Mouse (Mus musculus) urinary bladder, postnatal 4 days (tissue): ENCODE data around the gene Clca2.
"Not testable (repeated sequence)": the region's sequence is repeated elsewhere in the genome, so short reads cannot be mapped to it uniquely, and the experiment has no call there.

Experiments used
- DNase-seq, 2 experiments: peaks; one replicate each; pipeline ENCODE4 v3.0.0; 2021 to 2022; ENCODE audit warnings: low spot score in 2 of 2

Clca2 gene

GRCm38 (mm10) chr3:145086180-145086579 is 13.1 kb downstream of the Clca2 start:
- no peak for DNase-seq

DNA sequence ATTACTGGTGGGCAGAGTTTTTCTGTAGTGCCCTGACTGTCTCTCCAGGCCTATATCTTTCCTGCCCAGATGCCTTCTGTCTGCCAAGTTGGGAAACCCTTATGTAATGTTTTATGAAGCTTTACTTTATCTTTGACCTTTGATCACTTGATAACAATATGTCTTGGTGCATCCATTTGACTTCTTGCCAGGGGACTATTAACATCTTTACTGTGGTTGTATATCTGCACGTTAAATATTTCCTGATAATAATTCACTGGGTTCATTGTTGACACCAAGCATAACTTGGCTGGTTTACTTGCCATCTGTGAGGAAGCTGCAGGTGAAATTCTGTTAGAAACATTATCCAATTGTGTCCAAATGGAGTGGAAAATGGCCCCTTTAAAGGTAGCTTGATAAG is 16.2 kb downstream of the Clca2 start:
- DNase-seq: no peak

DNA sequence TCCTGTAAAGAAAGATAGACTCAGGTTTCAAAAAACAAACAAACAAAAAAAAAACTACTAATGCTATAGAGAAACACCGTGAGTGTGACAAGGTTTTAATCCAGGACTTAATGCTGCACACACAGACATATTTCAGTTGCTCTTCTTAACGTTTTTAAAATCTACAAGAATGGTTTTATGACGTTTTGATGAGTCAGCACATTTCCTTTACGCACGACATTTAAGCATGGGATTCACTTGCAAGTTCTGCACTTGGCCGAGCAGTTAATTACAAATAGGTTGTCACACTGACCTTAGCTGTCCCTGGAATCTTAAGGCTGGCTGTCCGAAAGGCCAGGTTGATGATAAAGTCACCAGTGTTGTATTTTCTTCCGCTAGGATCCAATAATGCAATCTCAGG is 18.3 kb downstream of the Clca2 start:
- no peak for DNase-seq

DNA sequence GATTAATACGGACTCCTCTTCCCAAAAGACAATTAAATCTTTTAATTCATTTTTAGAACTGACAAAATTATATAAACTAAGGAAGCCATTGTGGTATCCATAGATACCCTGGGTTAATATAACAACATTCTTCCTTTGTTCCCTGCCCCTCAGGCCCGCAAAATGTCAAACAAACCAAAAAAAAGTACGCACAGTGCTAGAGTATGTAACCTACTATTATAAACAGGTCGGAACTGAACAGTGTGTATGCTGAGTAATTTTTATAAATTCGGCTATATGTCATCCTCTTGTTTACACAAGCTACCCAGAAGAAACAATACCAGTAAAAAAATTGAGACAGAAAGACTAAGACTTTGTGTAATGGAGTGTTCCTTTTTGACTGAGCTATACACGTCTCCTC is 20.8 kb downstream of the Clca2 start:
- no peak for DNase-seq

DNA sequence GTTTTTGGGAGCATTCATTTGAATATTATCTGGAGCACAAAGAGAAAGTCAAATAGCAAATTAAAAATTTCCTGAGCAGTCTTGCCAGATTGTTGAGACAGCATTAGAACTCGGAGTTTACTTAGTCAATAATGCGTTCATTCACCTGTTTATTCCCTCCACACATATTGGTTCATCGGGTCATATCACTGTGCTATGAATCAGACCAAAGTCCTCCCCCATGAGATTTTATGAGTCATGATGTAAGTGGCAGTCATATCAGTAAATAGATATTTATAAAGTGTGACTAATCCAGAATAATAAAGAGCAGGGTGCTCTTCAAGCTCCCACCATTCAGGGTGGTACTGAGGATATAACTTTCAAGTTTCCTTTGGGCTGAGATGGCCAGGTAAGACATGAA is 26.9 kb downstream of the Clca2 start:
- no peak for DNase-seq

- no peak for DNase-seq
Measured at GRCm38 (mm10) chr3:145068964-145069363, 30.3 kb downstream of the Clca2 start.

GRCm38 (mm10) chr3:145055138-145055537 is 44.1 kb downstream of the Clca2 start:
- DNase-seq: not testable (repeated sequence)

GRCm38 (mm10) chr3:145049820-145050219 is 49.4 kb downstream of the Clca2 start:
- DNase-seq: no peak

- no peak for DNase-seq
Measured at GRCm38 (mm10) chr3:145038813-145039212, 60.4 kb downstream of the Clca2 start.

GRCm38 (mm10) chr3:145032676-145033075 is 66.6 kb downstream of the Clca2 start, which contains the start of gene Clca1:
Gene Clca1, minus strand, starts transcription at chr3:145032776.
- DNase-seq: no peak

- DNase-seq: no peak
Measured at GRCm38 (mm10) chr3:145028036-145028435, 71.2 kb downstream of the Clca2 start.

GRCm38 (mm10) chr3:145026750-145027149 is 72.5 kb downstream of the Clca2 start:
- no peak for DNase-seq
